Mouse (Mus musculus) kidney, postnatal 10 days (tissue): ENCODE results near the gene Ube2l6.
A peak's percentile ranks its signal among the peaks of the same experiment; 100 is the strongest.

Experiments used
- DNase-seq: peaks from one replicate; pipeline ENCODE4 v3.0.0; 2021; ENCODE audit warnings: mixed read lengths

Gene Ube2l6

DNA sequence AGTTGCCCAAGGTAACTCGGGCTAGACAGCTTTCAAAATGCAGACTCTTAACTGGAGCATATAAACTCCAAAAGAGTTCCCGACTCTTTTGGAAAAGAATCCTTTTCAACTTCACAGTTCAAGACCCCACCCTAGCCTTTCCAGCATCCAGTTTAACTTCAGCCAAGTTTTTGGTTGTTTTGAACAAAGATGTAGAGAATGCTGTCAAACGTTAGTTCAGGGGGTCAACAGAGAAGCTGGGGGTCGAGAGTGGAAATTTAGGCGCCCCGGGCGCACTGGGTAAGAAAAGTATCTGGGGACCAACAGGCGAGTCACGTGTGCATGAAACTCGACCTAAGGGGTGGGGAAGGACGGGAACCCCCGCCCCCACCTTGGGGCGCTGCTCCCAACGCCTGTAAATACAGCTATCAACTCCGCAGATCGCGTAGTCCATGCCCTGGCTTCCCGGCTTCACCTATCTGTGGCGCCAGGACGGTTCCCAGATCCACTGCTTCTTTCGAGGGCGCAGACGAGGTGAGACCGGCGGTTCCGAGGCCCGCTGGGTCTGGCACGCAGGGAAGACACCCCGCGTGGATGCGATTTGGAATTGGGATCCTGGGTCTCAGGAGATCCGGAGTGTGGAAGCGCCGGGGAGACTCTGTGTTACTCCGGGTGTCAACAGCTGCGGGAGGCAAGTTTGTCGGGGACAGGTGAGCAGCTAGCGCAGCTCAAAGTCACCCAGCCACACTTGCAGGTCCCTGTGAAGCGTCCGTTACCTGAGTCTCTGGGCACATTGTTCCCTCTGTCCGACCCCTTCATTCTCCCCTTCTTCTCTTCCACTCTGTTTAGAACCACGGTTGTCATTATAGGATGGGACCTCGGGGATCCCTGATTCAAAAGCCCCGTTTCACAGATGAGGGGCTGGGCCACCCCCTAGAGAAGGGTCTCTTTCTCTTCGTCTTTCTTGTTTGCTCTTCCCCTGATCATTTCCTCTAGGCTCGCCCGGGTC, 40.7 kb downstream of the Ube2l6 start:
- DNase-seq: peak; percentile 48

DNA sequence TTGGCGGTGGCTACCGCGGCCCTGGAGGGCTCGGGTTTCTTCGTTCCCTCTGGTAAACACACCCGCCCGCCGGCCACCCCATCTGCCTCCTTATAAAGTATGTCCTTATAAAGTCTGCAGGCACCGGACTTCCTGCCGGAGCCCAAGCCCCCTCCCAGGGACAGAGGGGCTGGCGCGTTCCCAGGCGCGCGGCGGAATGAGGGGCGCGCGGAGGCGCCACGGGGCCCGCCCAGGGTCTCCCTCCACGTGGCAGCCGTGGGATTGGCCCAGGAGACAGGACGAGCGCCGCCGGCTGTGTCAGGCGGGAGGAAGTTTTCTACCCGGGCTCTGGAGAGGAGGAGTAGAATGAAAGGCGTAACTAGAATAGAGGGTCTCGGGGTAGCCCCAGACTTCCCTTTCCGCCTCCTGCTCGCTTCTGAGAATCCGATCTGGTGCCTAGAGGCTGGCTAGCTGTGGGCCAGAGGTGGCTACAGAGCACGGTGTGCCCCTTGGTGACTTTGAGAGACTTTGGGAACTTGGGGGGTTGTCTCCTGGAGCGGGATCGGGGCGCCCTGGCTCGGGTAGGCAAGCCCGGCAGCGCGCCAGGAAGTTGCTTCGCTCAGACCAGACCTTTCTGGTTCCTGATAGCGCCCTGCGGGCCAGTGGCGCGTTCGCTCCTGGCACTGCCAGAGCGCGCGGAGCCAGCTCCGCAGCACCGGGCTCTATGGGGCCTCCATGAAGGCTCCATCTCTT, 41.6 kb downstream of the Ube2l6 start:
- peak; percentile 86 for DNase-seq

DNA sequence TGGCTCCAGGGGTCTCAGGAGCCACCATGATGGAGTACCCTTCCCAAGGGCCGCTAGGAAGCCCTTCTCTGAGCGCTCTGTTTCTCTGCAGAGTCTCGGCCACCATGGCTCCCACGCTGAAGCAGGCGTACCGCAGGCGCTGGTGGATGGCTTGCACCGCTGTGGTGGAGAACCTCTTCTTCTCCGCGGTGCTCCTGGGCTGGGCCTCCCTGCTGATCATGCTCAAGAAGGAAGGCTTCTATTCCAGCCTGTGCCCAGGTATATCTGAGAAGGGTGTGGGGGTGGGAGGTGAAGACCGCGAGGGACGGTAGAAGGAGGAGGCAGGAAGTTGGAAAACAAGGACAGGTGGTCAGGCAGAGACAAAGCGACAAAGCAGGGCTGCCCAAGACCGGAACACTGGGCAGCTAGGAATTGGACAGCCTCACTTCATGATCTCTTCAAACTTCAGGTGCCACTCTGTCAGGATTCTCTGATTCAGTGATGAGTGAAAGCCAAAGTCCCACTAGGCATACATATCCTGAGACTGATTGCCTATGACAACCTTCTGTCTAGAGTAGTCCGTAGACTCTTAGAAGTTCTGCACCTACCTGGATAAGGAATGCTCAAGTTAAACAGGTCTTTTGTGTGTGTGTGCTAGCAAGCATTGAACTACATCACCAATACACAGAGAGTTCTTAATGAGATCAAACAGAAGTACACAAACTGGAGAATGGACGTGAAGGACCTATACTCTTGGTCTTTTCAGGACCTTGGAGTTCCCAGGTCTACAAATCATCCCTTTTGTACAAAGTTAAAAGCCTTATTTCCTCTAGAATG, 42.3 kb downstream of the Ube2l6 start:
- DNase-seq: no peak

DNA sequence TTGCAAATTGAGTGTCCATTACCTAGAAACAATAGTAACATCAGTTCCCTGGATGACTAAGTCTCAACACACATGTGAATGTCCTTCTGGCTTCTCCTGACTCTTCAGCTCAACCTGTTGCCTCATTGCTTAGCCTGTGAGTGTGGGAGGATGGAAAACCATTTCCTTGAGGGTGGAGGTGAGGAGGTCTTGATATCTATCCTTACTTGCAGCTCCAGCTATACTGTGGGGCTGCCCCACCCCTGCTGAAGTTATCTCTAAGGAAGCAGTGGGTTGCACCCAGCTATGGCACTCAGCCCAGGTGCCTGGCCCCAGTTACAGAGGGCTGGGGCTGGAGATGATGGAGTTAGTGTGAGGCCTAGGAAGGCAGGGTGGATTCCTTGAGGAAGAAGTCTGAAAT, 43.3 kb downstream of the Ube2l6 start:
- no peak for DNase-seq

DNA sequence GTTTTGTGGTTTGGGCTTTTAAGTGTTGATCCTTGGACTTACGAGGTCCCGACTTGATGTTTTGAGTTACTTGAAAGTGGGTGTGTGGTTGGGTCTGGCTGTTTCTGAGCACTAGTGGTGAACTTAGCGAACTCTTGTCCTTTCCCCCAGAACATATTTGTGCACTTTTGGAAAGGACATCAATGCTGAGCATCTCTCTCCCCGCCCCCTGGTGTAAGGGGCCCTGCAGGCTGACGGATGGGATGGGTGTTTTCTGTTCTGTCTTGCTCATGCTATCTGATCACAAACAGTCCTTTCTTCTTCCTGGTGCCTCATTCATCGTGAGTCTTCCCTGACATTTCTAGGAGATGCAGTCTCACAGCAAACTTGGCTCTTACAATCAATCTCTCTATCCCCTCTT, 45.0 kb downstream of the Ube2l6 start:
- no peak for DNase-seq

DNA sequence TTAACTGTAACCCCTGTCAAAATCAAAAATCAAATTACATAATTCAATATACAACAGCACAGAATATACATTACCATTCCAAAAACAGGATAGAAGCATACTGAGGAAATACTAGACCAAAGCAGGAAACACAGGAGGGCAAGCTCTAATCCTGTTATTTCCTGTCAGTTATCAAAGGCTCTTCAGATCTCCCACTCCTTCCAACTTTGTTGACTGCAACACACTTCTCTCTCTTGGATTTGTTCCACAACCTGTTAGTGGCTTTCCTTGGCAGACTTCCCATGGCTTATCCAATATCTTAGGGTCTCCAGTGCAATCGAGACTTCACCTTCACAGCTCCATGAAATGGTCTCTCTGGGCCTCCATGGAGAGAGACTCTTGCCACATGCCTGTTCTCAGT, 46.6 kb downstream of the Ube2l6 start:
- no peak for DNase-seq

DNA sequence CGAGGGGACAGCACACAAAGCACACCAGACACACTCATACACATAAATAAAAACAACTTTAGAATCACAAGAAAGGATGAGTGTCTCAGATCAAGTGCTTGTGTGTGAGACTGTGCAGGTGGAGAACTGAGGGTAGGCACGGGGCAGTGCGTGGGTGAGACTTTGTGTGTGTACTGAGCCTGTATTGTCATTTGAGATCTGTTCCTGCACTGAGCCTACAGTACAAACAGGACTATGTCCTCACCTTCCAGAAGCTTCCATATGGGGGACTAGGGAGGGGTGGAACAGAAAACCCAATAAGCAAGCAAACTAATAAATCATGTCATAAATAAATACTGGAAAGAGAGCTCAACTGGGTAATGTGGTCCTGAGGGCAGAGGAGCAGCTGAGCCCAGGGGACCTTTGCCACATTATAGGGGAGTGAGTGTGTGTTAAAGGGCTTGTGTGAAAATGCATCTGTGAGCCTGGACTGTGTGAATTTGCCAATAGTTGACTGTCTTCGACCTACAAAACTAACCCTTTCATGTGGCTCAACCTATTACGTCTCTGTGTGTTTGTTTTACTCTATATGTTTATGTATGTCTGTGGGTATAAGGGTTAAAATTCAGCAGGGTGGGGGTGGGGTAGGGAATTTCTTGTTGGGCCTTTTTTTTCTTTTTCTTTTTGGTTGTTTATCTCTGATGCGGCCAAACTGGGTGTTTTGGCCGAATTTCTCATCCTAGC, 51.9 kb downstream of the Ube2l6 start:
- DNase-seq: no peak

DNA sequence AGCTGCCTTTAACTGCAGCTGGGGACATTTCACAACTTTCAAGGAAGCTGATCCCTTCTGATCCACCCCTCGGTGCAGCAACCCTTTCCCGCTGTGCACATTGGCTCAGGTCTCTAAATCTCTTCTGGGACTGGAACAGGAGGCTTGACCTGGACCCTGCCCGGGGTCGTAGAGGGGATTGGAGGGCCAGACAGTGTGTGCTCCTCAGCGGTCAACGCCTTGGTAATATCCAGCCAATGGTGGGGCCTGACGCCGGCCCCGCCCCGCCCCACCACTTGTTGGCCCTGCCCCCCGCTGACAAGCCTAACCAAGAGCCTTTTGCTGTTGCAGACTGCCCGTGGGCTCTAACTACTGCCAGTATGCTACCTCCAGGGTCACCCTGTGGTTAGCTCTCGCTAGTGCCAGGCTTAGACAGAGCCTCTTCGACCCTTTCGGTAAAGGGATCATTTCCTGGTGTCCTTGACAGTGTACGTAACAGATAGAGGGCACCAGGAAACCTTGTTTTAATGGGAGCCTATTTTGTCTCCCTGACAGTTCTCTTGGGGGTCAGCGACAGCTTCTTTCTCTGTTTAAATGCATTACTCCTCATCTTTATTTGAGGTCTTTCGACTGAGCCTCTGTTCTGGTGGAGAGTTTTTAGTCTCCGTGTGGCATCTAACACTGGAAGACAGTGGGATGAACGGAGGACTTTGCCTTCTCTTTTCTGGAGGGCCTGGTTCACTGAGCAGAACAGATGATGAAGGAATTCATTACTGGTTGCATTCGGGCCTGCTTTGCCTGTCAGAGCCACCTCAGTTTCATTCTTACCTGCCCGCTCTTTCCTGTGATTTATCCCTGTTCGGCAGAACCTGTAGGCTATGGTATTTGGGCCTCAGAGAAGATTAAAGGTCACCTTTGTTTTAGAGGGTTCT, 52.8 kb downstream of the Ube2l6 start:
- peak; percentile 77 for DNase-seq

DNA sequence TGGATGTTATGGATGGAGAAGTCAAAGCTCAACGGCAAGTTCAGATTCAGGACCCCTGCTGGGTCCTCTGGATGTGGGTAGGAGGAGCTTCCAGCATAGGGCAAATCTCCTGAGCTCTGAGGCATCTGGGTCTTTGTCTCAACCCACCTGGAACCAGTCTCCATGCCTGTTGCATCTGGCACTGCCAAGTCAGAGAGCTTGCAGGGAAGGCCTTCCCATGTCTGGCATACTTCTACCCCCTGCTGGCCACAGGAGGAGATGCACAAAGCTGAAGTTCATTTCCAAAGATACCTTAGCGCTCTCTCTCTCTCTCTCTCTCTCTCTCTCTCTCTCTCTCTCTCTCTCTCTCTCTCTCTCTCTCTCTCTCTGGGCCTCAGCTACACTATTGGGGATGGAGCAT, 57.1 kb downstream of the Ube2l6 start:
- peak; percentile 73 for DNase-seq

DNA sequence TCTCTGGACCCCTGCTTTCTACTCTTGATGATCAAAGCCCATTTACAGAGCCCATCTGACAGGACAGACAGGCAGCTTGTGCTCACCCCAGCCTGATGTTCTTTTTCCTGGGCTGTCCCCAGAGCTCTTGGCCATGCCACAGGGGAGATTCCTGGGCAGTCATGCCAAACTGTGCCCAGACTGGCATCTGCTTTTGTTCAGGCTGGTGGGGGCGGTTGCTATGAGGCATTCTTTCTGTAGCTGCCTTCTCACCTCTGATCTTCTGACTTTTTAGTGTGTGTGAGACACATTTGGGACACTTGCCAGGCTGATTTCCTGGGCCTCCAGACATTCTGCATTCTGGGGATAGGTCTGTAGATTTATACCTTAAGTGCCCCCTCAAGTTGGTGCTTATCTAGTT, 59.9 kb downstream of the Ube2l6 start:
- no peak for DNase-seq
